In genomic region chr15:80969371-80969770, GRCm38 (mm10) we compare ENCODE assay signal across 29 mouse cellular contexts.
"Had no signal": no experiment of that assay in that cellular context is flagged by ENCODE, and none has a peak within 500 bp of the region (broad histone marks: within the 10 kb centered on the region; RNA-seq: fewer than 3 reads in every experiment).

No protein-coding gene starts in this region.

- DNase-seq: left cerebral cortex, postnatal 4 days; liver; liver, embryonic 13.5 days; liver, postnatal 0 days; lung, adult 2 months; lung, embryonic 14.5 days; lung, postnatal 10 days; lung, postnatal 14 days; midbrain, embryonic 14.5 days had no signal

- H3K9ac ChIP-seq: limb, embryonic 12.5 days; limb, embryonic 13.5 days; limb, embryonic 15.5 days; liver, embryonic 12.5 days; liver, embryonic 13.5 days; liver, embryonic 14.5 days; liver, embryonic 15.5 days; liver, postnatal 0 days; lung, embryonic 14.5 days; lung, embryonic 15.5 days; midbrain, embryonic 12.5 days; midbrain, embryonic 13.5 days; midbrain, embryonic 15.5 days; neural tube, embryonic 12.5 days had no signal

- ATAC-seq: liver, embryonic 12.5 days; liver, postnatal 0 days; midbrain, embryonic 13.5 days; midbrain, embryonic 15.5 days; midbrain, embryonic 16.5 days had no signal

- H3K4me1 ChIP-seq: limb, embryonic 10.5 days; limb, embryonic 12.5 days; limb, embryonic 13.5 days; limb, embryonic 15.5 days; lung, embryonic 15.5 days; midbrain, embryonic 10.5 days; midbrain, embryonic 12.5 days; midbrain, embryonic 13.5 days; midbrain, embryonic 15.5 days; neural tube, embryonic 12.5 days had no signal

- H3K27me3 ChIP-seq: limb, embryonic 12.5 days; limb, embryonic 13.5 days; limb, embryonic 15.5 days; liver, embryonic 12.5 days; liver, embryonic 13.5 days; liver, embryonic 15.5 days; lung, embryonic 15.5 days; megakaryocyte, embryonic 14.5 days; midbrain, embryonic 12.5 days; midbrain, embryonic 13.5 days; midbrain, embryonic 15.5 days; neural tube, embryonic 12.5 days had no signal

- H3K4me2 ChIP-seq: limb, embryonic 12.5 days; limb, embryonic 13.5 days; limb, embryonic 15.5 days; liver, embryonic 11.5 days; liver, embryonic 12.5 days; liver, embryonic 13.5 days; liver, embryonic 15.5 days; lung, embryonic 14.5 days; lung, embryonic 15.5 days; midbrain, embryonic 11.5 days; midbrain, embryonic 12.5 days; midbrain, embryonic 13.5 days; midbrain, embryonic 15.5 days; neural tube, embryonic 12.5 days had no signal

- H3K4me3 ChIP-seq: left cerebral cortex, adult 2 months; limb, embryonic 10.5 days; limb, embryonic 12.5 days; limb, embryonic 13.5 days; limb, embryonic 15.5 days; liver, embryonic 12.5 days; liver, embryonic 13.5 days; liver, embryonic 15.5 days; lung, embryonic 15.5 days; megakaryocyte, embryonic 14.5 days; midbrain, embryonic 10.5 days; midbrain, embryonic 12.5 days; midbrain, embryonic 13.5 days; midbrain, embryonic 15.5 days; myocyte; neural tube, embryonic 12.5 days had no signal

- H3K27ac ChIP-seq: left cerebral cortex, adult 2 months; limb, embryonic 10.5 days; limb, embryonic 12.5 days; limb, embryonic 13.5 days; limb, embryonic 15.5 days; liver, embryonic 12.5 days; liver, embryonic 13.5 days; liver, embryonic 14.5 days; liver, embryonic 15.5 days; lung, embryonic 15.5 days; macrophage; midbrain, embryonic 10.5 days; midbrain, embryonic 12.5 days; midbrain, embryonic 13.5 days; midbrain, embryonic 15.5 days; neural tube, embryonic 12.5 days had no signal

- H3K9me3 ChIP-seq: limb, embryonic 10.5 days; limb, embryonic 12.5 days; limb, embryonic 13.5 days; limb, embryonic 15.5 days; liver, embryonic 12.5 days; liver, embryonic 13.5 days; liver, embryonic 15.5 days; lung, embryonic 15.5 days; megakaryocyte, embryonic 14.5 days; midbrain, embryonic 10.5 days; midbrain, embryonic 12.5 days; midbrain, embryonic 13.5 days; midbrain, embryonic 15.5 days; neural tube, embryonic 12.5 days had no signal
